Mouse (Mus musculus) lung, postnatal 14 days (tissue): ENCODE data around the gene Prrx2.
A peak's percentile ranks its signal among the peaks of the same experiment; 100 is the strongest.

Experiments used
- DNase-seq: peaks from one replicate; pipeline ENCODE4 v3.0.0; 2021

Gene Prrx2

DNA sequence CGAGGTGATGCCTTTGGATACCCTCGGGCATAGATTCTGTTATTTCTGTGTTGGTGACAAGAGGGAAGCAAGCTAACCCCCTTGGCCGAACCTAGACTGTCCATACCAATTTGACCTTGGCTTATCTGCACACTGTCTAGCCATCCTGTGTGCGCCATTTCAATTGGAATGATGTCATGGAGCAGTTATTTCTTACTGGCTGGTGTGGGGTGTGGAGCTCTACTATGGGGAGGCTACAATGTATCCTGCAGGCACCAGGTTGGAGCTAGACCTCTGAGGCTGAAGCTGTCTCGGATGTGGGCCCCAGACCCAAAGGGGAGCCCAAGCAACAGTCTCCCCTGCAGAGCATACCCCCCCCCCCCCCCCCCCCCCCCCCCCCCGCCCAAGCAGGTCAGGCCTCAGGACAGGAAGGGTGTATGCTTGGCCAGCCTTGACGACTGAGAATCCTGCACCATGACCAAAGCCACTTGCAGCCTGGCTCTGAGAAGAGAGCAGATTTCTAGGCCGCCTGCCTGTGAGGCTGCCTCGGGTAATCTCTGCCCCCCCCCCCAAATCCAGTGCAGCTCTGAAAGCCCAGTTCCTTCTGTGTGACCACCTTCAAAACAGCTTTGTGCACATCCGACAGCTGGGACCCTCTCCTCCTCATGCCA, at the start of gene Prrx2:
Prrx2 (plus strand) TSS at position 600 of the 650 bp plus-strand sequence.
- DNase-seq = no peak

DNA sequence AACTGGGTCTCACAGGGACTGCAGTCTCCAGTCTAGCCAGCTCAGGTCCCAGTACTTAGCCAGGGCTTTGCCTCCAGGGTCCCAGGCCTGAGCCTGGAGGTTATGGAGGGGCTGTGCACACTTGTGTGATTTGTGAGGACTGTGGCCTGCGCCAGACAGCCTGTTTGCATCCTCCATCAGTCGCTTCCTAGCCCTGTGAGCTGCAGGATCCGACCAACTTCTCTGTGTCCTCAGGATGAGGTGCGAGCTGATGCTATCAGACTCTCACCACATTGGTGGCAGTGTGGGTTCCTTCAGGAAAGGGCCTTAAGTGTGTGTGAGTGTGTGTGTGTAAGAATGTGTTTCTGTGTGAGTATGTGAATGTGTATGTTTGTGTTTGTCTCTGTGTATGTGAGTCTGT, 47.3 kb upstream of the Prrx2 start:
- no peak for DNase-seq

DNA sequence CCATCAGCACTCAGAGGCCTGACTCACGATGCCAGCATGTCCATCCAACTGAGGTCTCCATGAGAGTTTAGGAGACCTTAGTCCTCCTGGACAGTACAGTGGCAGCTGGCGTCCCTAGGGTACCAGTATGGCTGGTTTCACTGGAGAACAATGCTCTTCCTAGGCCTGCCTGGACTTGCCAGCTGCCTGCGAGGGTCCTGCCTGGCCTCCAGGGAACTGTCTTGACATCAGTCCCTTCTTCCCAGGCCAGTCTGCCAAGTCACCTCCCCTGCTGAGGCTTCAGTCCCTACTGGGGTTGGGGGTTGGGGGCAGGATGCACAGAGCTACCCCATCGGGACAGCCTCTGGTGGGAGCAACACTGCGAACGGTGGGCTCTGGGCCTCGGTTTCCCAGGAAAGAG, 42.7 kb upstream of the Prrx2 start:
- no peak for DNase-seq

DNA sequence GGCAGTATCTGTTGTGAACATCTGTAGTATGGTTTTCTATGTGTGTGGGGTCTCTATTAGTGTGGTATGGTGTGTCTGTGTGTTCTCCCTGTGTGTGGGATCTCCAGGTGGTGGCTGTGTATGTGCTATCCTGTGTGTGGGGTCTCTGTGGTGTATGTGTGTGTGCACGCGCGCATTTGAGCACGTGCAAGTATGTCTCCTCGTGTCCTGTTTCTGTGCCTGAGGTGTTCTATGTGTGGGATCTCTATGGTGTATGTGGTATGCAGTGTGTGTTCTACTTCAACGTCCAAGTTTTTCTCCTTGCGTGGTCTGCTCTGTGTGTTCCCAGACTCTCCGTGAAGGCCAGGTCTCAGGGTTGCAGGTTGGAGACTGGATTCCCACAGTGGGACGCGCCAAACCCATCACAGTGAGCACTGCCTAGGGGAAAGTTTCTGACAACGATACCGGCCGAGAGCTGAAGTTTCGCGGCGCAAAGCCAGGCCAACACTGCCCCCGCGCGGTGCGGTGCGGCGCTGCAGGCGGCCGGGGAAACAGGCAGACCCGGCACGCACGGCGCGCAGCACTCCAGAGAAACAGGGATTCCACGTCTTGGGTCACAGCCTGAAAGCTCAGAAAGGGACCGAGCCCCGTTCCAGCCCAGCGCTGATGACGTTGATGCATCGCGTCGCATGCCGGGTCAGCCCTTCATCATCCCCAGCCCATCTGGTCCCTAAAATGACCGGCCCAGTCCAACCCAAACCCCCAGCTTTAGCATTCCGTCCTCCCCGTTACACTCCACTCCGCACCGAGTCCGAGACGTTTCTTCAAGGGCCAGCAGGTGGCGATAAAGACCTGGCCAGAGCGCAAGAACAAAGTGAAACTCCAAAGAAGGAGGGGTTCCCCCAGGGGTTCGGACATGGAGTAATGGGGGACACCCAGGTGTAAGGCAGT, 40.3 kb upstream of the Prrx2 start:
- peak; percentile 98 for DNase-seq

DNA sequence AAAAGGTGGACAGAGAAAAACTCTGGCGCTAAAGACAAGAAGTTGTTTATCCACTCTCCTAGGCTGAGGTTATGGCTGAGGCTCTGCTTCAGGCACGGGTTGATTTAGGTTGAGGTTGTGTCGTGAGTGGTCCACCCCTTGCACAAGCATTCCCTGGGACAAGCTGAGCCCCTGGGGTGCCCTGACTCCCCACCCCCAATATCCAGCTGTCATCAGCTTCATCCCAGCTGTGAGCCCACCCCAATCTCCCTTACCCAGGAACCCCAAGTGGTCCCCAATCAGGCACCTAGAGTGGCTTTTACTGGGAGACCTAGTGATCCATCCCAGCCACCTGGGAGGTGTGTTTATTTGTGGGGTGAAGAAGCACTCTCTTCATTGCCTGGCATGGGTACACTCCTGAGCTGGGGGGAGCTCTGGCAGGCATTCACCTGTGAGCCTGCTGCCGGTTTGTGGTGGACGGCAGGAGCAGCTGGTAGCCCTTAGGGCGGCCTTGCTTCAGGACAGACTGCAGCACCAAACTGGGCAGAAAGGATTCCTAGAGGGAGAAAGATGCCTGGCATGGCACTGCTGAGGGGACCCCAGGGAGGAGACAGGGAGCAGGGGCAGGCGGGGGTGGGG, 39.4 kb upstream of the Prrx2 start:
- no peak for DNase-seq

DNA sequence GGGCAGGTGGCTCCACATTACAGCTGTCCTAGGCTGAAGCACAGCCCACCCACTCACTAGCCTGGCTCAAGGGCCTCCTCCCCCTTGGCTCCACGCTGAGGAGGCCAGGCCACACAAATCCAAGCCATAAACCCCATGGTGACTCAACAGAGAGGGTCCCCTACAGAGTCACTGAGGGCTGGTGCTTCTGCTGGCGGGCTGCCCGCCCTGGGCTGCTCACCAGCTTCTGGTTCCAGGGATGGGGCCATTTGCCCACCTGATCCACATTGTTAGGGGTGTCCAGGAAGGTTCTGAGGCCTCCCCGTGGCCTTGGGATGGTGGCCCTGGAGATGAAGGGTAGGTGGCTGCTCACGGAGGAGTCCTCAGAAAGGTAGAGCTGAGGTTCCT, 38.9 kb upstream of the Prrx2 start:
- DNase-seq = no peak

DNA sequence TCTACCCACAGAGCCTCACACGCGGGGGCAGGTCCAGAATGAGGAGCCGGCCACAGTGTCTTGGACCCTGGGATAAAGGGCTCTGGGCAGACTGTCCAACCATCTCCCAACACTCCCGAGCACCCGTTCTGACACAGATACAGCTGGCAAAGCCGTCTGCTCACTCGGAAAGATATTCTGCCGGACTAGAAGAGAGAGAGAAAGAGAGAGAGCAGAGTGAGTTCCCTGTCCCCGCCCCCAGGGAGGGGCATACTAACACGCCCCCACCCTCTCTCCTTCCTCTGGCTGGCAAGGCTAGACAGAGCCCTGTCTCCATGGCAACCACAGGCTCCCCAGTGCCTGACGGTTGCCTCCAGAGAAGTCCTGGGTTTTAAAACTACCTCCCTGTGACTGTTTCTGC, 38.4 kb upstream of the Prrx2 start:
- peak; percentile 80 for DNase-seq

DNA sequence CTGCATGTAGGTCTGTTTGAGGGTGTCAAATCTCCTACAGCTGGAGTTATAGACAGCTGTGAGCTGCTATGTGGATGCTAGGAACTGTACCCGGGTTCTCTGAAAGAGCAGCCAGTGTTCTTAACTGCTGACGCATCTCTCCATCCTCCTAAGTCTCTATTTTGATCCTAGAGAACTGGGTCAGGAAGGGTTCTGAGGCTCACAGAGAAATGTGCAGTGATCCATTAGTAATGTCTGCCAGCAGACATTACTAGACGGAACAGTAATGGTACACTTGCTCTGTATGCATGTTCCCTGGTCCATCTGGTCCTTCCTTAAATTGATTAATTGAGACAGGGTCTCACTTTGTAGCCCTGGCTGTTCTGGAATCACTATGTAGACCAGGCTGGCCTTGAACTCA, 35.3 kb upstream of the Prrx2 start:
- DNase-seq = no peak

DNA sequence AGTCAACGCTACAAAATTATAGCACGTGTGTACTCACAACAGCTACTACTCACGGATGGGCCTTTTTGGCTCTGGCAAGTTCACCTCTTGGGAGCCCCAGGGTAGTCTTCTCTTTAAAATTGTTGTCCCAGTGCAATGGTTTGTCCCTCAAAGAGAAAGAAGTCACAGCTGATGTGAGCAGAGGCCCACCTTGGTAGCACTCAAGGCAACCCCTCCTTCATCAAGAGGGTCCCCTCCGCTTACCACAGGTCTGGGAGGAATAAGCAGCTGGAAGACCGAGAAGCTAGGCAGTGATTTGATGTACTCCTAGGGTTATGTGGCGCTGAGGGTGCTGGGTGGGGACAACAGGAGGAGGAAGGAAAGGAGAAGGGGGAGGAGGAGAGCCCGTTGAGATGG, 34.1 kb upstream of the Prrx2 start:
- DNase-seq = no peak

DNA sequence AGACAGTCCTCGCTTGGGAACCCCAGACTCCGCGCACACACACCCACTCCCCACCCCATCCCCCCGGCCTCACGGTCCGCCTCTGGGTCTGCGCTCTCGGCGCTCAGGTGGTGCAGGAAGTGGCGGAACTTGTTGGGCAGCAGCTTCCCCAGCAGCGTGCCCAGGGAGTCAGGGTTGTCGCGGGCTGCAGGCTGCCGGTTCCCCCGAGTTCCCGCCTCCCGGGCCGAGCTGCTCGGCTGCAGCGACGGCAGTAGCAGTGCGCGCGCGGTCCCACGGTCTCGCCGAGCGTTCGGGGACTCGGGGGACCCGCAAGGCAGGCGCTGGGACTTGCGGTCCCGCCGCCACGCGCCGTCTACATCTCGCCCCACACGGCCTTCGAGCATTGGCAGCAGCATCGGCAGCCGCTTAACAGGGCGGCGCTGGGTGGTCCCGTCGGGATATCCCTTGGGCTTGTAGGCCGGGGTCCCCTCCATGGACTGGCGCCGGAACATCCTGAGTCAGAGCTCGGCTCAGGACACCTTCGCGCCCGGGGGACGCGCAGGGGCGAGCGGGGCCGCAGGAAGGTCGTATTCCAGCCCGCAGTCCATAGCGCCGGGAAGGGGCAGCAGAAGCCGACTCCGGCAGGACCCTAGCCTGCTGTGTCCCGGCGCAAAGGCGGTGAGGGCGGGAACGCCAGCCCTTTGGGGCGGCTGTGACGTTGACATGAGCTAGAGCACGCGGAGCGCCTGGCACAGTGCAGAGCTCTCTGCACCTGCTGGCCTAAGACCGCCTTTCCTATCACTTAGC, 33.5 kb upstream of the Prrx2 start:
- DNase-seq = peak; percentile 25

DNA sequence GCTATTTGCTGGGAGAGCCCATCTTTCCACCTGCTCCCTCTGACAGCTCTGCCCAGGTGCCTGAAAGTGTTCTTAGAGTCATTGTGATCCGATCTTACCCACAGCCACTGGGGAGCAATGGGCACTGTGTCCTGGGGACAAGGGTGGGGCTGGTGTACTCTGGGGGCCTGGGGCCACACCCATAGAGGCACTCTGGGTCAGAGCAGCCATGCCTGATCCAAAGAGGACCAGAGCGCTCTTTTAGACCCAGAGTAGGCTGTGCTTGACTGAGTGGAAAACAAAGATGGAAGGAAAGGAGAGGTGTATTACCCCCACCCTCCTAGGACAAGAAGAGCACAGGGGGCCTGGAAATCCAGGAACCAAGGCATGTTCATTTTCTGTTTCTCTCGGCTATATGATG, 31.2 kb upstream of the Prrx2 start, which contains the start of gene 1700001O22Rik:
1700001O22Rik (minus strand) TSS at position 58 of the 400 bp plus-strand sequence.
- DNase-seq = no peak

DNA sequence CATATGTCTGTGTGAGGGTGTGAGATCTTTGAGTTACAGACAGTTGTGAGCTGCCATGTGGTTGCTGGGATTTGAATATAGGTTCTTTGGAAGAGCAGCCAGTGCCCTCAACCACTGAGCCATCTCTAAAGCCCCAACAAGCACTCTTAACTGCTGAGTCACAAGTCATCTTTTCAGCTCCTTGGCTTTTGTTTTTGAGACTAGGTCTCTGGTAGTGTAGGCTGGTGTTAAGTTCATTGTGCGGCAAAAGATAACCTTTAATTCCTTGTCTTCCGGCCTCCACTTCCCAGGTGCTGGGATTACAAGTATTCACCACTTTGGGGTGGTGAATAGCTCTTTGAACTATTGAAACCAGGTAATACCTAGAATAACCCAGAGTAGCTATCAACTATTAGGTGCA, 28.8 kb upstream of the Prrx2 start:
- DNase-seq = no peak

DNA sequence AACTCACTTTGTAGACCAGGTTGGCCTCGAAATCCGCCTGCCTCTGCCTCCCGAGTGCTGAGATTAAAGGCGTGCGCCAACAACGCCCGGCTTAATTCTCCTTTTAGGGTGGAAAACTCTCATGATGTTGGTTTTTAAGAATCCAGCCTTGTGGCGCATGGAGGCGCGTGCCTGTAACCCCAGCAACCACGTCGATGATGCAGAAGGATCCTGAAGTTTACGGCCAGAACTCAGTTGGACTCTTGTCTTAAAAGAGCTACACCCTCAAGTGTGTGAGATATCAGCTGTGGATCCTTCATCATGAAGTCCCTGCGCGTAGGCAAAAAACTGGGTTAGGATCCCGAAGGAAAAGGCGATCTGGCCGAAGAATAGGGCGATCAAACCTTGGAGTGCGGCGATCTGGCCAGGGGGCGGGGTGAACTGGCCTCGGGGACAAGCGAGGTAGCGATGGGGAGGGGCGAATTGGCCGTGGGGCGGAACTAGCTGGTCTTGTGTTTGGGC, 27.6 kb upstream of the Prrx2 start:
- DNase-seq = no peak

DNA sequence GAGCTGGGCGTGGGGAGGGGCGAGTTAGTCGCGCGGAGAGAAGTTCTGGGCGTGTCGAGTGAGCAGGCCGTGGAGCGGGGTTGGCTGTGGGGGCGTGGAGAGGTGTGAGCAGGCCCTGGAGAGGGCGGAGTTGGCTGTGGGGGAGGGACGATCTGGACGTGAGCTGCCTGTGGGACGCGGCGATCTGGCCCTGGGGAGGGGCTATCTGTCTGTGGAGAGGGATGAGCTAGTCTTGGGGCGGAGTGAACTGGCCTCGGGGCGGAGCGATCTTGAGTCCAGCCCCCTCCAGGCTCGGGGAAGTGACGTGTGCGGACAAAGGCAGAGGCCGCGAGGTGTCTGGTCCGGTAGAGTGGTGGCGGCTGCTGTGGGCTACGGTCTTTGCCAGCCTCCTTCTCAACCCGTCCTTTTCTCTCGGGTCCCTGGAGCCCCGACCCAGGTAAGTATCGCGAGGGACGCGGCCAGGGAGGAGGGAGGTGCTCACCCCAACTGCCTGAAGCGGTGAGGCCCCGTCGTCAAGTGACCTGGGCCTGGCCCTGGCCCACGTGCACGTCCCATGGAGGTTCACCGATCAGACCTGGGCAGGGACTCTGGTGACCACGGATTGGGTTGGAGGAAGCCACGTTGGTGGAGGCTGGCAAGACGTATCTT, 27.0 kb upstream of the Prrx2 start, which contains the start of gene Ntmt1:
Ntmt1 (plus strand) TSS at position 179 of the 648 bp plus-strand sequence.
- peak; percentile 99 for DNase-seq

DNA sequence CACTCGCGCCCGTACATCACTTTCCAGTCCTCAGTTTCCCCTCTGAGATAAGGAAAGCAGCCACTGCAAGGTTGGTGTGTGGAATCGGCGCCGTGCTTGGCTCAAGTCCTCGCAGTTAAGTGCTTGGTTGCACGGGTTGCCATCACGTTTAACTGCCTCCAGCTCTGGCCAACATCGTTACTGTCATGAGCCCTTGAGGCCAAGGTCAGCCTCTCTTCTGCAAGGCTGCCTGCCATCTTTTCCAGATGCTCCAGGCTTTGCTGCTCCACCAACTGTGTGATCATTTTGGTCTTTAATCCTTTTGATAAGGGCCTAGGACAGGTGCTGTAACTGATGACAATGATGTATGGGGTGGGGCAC, 26.5 kb upstream of the Prrx2 start:
- DNase-seq = no peak

DNA sequence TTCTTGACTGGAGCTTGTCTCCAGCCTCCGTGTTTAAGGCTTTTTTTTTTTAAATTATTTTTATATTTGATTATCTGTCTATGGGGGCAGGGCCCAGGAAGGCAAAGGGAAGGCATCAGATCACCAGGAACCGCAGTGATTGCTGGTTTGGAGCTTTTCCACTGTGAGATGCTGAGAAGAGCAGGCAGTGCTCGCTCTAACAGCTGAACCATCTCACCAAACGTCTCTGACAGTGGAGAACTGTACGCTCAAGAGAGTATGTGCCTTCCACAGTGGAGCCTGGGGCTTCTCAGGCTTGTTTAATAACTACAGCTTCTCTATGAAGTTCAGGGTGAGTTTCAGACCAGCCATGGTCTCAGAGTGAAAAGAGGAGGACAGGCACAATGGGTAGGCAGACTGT, 25.3 kb upstream of the Prrx2 start:
- DNase-seq = peak; percentile 48

DNA sequence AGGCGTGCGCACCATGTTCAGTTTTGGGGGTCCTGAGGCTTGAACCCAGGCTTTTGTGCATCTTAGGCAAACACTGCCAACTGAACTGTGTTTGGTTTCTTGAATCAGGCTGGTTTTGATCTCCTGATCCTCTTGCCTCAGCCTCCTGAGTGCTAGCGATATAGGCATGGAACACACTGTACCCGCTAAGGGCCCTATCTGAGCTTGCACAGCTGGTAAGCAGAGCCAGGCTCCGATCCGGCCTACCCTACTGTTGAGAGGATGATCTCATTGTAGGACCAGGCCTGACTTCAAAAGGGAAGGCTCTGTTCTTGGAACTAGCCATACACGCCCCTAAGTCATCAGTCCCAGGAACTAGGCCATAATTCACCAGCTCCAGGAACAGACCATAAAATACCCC, 24.2 kb upstream of the Prrx2 start:
- no peak for DNase-seq

DNA sequence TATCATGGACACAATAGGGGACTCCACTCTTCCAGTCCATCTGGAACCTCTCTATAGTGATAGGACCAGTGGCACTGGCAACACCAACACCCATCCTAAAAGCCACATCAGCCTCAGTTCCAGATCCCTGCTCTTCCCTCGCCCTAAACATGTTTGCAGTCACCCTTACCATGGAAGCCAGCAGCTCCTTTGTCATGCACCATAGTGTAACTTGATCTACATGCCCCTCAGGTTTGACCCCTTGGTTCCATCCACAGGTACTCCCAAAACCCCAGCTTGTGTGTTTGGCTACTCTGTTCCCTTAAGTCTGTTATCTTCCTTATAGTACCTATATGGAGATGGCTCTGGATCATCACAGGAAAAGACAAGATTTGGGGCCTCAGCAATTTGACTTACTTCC, 18.4 kb upstream of the Prrx2 start:
- no peak for DNase-seq

DNA sequence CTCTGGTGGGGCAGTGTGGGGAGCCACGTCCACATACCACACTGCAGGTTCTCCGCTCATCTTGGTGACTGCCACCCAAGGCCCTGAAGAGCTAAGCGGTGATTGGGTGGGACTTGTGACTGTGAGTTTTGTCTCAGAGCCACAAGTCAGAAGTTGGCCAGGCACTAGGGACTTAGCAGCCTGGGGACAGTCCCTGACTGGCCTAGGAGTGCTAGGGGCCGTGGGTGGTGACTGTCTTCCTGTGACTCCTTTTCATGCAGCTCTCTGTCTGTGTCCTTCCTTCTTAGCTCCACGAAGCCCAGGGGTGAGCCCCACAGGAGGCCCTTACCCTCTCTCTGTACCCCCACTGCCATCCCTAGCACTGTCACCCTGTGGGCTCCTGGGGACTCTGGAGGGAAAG, 14.9 kb upstream of the Prrx2 start:
- DNase-seq = no peak

DNA sequence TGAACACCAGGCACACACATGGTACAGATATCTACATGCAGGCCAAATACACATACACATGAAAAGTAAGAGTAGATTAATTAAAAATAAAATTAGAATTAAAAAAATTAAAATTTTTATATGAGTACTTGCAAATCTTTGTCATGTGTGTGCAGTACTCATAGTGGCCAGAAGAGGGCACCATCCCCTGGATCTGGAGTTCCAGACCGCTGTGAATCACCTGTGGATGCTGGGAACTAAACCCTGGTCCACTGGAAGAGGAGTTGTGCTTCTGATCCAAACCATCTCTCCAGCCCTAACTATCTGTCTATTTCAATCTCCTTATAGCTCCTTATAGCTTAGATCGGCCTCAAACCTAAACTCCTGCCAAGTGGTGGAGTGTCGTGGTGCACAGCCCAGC, 13.7 kb upstream of the Prrx2 start:
- DNase-seq = no peak

DNA sequence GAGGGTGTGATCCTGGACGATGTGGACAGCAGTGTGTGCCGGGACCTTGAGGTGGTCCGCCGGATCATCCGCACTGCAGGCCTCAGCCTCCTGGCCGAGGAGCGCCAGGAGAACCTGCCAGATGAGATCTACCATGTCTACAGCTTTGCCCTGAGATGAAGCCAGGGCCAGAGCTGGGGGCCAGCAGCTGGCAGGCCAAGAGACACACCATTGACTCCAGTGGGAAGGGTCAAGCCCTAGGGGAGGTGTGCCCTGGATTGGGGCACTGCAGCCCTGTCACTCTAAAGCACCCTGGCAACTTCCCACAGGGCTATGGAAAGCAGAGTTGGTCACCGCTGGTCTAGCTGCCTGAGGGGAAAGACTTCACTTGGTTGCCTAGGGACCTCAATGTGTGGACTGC, 12.3 kb upstream of the Prrx2 start:
- no peak for DNase-seq
